Mouse (Mus musculus) ovary, adult 18-20 months (tissue): Measurements from ENCODE around the gene Kif15.

ENCODE experiments used
- DNase-seq: peaks from one replicate; pipeline ENCODE4 v3.0.0; 2022; ENCODE audit warnings: low spot score, mixed read lengths

Gene Kif15

DNA sequence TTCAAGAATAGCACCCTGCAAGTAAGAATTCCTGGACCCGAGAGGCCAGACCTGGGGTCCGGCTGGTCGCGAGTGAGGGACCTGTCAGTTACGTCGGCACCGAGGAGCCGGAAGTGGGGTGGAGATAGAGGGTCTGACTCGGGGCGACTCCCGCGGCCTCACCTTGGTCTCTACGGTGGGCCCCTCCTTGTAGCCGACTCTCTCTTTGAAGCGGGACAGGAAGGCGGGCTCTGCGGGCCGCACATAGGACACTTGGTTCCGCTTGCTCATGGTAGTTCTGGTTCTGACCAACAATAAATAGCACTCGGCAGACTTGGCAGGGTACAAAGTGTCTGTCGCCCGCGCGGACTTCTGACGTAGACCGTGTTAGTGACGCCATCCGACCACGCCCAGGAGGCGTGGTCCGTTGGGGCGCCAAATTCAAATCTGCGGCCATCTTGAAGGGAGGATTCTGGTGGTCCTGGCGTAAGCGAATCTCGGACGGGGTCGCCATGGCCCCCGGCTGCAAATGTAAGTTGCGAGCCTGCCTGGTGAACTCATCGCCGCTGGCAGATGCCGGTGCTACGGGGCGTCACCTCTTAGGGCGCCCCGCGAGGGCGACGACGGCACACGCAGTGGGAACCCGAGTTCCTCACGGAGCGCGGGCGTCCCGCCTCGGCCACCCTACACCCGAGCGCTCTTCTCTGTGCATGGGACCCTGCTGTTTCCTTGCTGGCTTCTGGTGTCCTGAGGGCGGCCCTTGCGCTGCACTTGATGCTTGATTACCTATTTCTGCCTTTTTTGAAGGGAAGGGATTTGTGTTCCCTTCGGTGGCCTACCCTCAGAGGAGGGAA is at the start of gene Kif15, which contains the start of gene 1110059G10Rik:
Gene Kif15, plus strand, starts transcription at position 404 of the 833 bp plus-strand sequence.
Gene 1110059G10Rik, minus strand, starts transcription at position 358 of the 833 bp plus-strand sequence.
- DNase-seq = peak; percentile 76

GRCm38 (mm10) chr9:122901047-122901446 is 49.8 kb upstream of the Kif15 start:
- no peak for DNase-seq

DNA sequence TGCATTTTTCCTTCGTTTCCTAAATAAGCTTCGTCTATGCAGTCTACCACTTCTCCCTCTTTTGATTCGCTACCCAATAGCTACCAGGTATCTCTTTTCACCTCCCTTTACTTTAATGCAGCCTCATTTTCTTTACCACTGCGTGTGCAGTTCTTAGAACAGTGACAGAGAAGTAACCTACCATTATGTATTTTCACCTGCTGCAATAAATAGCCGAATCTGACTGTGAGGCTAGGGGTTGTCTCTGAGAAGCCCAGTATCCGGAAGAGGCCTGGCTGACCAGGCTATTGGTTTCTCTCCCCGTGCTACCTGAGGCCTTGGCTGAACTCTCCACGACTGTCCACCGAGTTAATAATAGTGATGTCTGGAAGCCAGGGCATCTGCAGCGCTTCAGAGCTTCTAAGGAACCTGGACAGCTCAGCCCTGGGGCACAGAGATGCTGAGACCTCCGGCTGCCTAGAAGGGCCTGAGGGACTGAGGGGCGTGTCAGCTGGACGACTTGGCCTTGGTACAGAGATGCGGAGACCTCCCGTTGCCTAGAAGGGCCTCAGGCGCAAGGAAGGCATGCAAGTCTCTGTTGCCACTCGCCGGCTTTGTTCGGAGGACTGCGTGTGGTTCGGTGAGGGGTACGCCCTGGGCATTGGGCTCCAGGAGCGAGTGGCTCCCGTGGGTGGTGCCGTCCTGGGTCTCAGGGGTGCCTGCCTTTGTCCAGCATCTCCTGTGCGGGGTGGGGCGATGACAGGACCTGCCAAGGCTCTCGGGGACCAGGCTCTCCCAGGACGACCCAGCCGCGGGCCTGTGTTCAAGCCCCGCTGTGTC is 47.9 kb upstream of the Kif15 start:
- peak; percentile 58 for DNase-seq

DNA sequence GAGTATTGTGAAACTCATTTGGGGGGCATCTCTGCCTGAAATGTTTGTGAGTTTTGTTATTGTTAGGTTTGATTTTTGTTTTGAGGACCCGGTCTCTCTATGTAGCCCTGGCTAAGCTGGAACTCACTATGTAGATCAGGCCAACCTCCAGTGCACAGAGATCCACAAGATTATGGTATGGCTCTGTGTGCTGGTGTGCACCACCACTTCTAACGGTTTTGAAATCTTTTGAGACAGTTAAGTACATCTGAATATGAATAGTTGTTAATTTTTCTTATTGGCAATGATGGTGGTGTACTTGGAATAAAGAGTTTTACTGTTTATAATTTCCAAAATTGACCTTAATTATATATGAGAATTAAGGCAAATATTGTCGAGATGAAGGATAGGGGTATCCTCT is 28.4 kb upstream of the Kif15 start:
- no peak for DNase-seq

DNA sequence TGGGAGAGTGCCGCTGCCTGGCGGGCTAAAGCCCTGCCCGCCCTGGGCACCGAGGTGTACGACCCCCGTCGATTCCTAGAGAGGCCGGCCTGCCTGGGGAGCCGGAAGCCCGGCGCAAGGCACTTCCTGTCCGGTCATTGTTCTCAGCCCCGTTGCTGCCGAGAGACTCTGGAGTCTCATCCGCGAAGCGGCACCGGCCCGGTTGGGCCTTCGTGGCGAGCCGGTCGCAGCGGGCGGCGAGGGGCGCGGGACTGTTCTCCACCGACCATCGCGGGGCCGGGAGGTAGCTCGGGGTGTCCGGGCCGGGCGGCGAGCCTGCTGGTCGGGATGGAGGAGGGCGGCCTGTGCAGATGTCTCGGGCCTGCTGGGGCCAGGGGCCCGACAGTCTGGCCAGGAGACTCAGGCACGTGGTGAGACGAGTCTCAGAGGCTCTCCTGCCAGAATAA is 27.9 kb upstream of the Kif15 start, which contains the start of gene Zfp105:
Gene Zfp105, plus strand, starts transcription at position 137 of the 446 bp plus-strand sequence.
- peak; percentile 53 for DNase-seq

DNA sequence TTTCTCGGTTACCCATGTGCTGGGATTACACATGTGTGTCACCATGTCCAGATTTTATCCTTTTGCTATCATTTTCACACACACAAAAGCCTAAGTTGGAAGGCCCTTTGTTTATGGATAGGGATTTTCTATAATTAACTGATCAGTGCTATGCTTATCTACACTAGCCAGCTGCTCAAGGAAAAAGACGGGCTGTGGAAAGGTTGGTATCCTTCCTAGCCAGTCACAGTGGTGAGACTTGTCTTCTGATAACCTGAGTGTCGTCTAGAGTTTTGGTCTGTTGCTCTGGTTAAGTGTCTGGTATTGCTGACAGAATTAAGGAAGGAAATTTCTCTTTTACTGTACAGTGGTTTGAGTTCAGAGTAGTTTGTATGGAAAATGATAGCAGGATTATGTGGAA is 21.9 kb upstream of the Kif15 start:
- DNase-seq = no peak

GRCm38 (mm10) chr9:122998406-122999192 is 47.8 kb downstream of the Kif15 start:
- no peak for DNase-seq

- no peak for DNase-seq
Measured at GRCm38 (mm10) chr9:122999193-122999586, 48.3 kb downstream of the Kif15 start.

- DNase-seq = no peak
Measured at GRCm38 (mm10) chr9:123004718-123005117, 53.9 kb downstream of the Kif15 start.

- DNase-seq = no peak
Measured at GRCm38 (mm10) chr9:123006071-123006470, 55.2 kb downstream of the Kif15 start.

GRCm38 (mm10) chr9:123020995-123021631 is 70.3 kb downstream of the Kif15 start, which contains the start of gene Tmem42:
Gene Tmem42, plus strand, starts transcription at chr9:123021326.
- peak; percentile 83 for DNase-seq

GRCm38 (mm10) chr9:123021636-123022379 is 71.0 kb downstream of the Kif15 start:
- peak; percentile 4 for DNase-seq

- no peak for DNase-seq
Measured at GRCm38 (mm10) chr9:123024201-123024600, 73.4 kb downstream of the Kif15 start.

DNA sequence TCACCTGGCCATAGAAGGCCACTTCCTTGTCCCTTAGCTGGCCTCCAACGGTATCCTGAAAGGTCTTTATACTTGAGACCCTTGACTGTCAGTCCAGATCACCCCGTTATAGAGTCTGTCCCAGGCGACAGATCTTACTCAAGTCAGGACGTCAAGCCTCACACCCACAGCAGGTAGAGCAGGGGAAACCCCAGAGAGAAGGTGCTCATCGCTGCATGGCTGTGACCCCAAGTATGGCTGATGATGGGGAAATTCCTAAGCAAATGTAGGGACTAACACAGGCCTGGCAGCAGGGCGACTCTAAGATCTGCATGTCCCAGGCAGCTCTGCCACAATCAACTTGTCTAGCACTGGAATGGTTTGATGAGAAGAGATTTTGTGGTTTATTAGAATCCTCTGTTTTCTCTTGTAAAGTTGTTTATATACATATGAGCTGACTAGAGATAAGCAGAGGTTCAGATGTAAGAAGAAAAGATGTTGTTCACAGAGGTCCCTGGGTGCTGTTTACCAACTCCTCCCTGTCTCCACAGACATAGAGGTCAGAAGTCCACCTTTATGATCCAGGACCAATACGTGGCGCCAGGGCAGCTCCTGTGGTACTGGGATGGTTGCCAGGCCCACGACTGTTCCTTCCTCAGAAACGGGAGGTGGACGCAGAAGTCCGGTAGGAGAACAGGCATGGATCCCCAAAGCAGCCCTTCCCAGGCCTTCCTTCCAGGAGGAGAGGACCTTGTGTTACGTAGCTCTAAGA is 80.8 kb downstream of the Kif15 start:
- DNase-seq = no peak

DNA sequence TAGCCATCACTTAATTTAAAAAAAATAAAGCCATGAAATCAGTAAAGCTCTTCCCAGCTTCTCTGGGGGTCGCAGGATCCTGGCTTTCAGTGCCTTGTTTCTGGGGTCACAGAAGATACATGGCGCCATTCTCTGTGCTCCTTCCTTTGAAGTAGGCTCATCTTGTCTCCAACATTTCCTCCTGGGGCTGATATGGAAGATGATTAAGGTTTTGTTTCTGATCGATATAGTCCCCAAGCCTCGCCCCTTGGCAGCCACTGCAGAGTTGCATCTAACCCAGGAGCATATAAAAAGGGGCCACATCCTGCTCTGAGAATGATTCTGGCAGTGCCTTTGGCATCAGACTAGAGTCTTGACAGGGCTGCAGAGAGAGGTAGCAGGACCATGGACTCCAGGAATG is 83.6 kb downstream of the Kif15 start, which contains the start of gene Tgm4:
Gene Tgm4, plus strand, starts transcription at position 301 of the 400 bp plus-strand sequence.
- DNase-seq = no peak

GRCm38 (mm10) chr9:123047665-123048064 is 96.8 kb downstream of the Kif15 start:
- no peak for DNase-seq

GRCm38 (mm10) chr9:123058724-123059292 is 108.0 kb downstream of the Kif15 start:
- no peak for DNase-seq

GRCm38 (mm10) chr9:123060172-123060571 is 109.3 kb downstream of the Kif15 start:
- no peak for DNase-seq
